Mouse (Mus musculus) thymus, adult 18-20 months (tissue): ENCODE results near the gene Bbs9.
"Not testable (repeated sequence)": the region's sequence is repeated elsewhere in the genome, so short reads cannot be mapped to it uniquely, and the experiment has no call there.

Experiments
- DNase-seq, 2 experiments: peaks; one replicate each; pipeline ENCODE4 v3.0.0; 2022; ENCODE audit warnings: mixed read lengths in 2 of 2

Bbs9 gene

GRCm38 (mm10) chr9:22475424-22475868 is at the start of gene Bbs9:
Bbs9 (plus strand) TSS chr9:22475715.
- DNase-seq, result peak; percentile 97

GRCm38 (mm10) chr9:22428028-22428665 is 47.4 kb upstream of the Bbs9 start:
- DNase-seq, result no peak

- no peak for DNase-seq
Measured at GRCm38 (mm10) chr9:22428666-22429410, 46.7 kb upstream of the Bbs9 start.

- peak; percentile 25 to 47 for DNase-seq
Measured at GRCm38 (mm10) chr9:22429533-22430241, 45.8 kb upstream of the Bbs9 start.

- no peak for DNase-seq
Measured at GRCm38 (mm10) chr9:22430315-22430840, 45.1 kb upstream of the Bbs9 start.

GRCm38 (mm10) chr9:22433221-22433620 is 42.3 kb upstream of the Bbs9 start:
- no peak for DNase-seq

- DNase-seq, result no peak
Measured at GRCm38 (mm10) chr9:22434101-22434500, 41.4 kb upstream of the Bbs9 start.

- DNase-seq, result no peak
Measured at GRCm38 (mm10) chr9:22438826-22439225, 36.7 kb upstream of the Bbs9 start.

- no peak for DNase-seq
Measured at GRCm38 (mm10) chr9:22443157-22443556, 32.4 kb upstream of the Bbs9 start.

- no peak for DNase-seq
Measured at GRCm38 (mm10) chr9:22445123-22445522, 30.4 kb upstream of the Bbs9 start.

- no peak for DNase-seq
Measured at GRCm38 (mm10) chr9:22447213-22447612, 28.3 kb upstream of the Bbs9 start.

GRCm38 (mm10) chr9:22448420-22448819 is 27.1 kb upstream of the Bbs9 start:
- DNase-seq, result no peak

GRCm38 (mm10) chr9:22449209-22449608 is 26.3 kb upstream of the Bbs9 start:
- no peak for DNase-seq

GRCm38 (mm10) chr9:22452697-22453096 is 22.8 kb upstream of the Bbs9 start:
- DNase-seq, result no peak

- no peak for DNase-seq
Measured at GRCm38 (mm10) chr9:22453501-22453924, 22.0 kb upstream of the Bbs9 start.

- not testable (repeated sequence) for DNase-seq
Measured at GRCm38 (mm10) chr9:22453990-22454389, 21.5 kb upstream of the Bbs9 start, which contains the start of gene Gm17545. Gm17545 (plus strand) TSS chr9:22454290.

- no peak for DNase-seq
Measured at GRCm38 (mm10) chr9:22455041-22455440, 20.5 kb upstream of the Bbs9 start.

- DNase-seq, result no peak
Measured at GRCm38 (mm10) chr9:22457142-22457835, 18.2 kb upstream of the Bbs9 start.

GRCm38 (mm10) chr9:22461946-22462345 is 13.6 kb upstream of the Bbs9 start:
- DNase-seq, result no peak

GRCm38 (mm10) chr9:22466212-22466611 is 9.3 kb upstream of the Bbs9 start:
- DNase-seq, result no peak

GRCm38 (mm10) chr9:22467371-22468169 is 7.9 kb upstream of the Bbs9 start:
- peak; percentile 16 to 26 for DNase-seq
